Mouse (Mus musculus): Measurements from ENCODE around the gene Mtch2.

DNA sequence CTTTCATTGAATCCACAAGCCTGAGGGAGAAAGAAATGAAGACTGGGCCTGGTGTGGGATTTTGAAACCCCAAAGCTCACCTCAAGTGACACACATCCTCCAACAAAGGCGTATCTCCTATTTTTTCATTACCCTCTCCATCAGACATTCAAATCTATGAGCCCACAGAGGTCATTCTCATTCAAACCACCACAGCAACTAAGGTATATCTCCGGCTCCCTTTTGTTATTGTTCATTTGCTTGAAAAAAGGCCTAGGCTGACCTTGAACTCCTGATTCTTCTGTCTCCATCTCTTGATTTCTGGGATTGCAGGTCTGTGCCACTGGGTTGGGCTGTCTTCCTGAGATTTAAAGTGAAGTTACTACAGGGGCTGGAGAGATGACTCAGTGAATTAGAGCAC, 24.0 kb upstream of the Mtch2 start:
- TF ChIP-seq GATA1 (IDR thresholded peaks at IDR 0.05; ENCODE audit: borderline replicate concordance, low read length): no peak
- TF ChIP-seq FLI1 (IDR thresholded peaks at IDR 0.05; ENCODE audit: low read length): no peak
